Mouse (Mus musculus) thymus, postnatal 0 days (tissue): ENCODE results near the gene Arhgef12. TPM values are rescaled to one million over a fixed set of nuclear protein-coding genes. Genes with fewer than 3 reads are reported as not detected.

Experiments
- DNase-seq: peaks from one replicate; pipeline ENCODE4 v3.0.0-alpha.2; 2015; ENCODE audit warnings: low spot score
- polyA plus RNA-seq: library from polyadenylated mRNA; unstranded; fragments of >200 nt; fragmentation: Nextera tagmentation; extraction: Ambion mirVana; gene quantifications from 2 replicates; pipeline ENCODE4 v1.2.1, GENCODE M21; 2015

Arhgef12 gene
- polyA plus RNA-seq, 1 experiment from 2014 or later = 3.1 TPM

DNA sequence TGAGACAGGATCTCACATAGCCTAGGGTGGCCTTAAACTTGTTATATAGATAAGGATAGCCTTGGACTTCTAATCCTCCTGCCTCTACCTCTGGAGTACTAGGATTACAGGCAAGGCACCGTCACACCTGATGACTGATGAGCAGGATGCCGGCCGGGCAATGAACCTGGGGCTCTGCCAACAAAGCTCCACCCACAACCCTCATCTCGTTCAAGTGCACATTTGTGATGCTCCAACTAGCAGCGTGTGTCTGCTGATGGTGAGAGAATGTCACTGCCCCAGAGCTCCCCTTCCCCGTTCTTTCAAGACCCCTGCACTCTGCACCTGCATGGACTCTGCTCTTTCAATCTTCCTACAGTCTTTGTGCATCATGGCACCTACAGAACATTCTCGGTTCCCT is 174.9 kb downstream of the Arhgef12 start:
- DNase-seq = no peak

DNA sequence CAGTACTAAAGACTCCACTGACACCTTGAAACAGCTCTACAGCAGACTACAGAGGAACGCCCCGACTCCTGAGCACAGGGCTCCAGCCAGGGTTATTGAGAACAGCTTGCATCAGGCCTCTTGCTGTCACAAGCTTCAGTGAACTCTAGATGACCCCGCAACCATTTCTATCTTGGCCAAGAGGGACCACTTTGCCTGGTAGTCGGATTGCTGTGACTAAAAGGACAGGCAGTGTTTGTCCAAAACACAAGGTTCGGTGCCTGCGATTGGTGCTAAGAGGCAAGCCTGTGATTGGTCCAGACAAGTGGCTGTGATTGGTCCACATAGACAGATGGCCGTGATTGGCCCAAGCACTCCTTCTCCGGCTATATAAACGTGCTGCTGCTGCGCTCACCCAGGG is 179.5 kb downstream of the Arhgef12 start:
- DNase-seq = no peak

- DNase-seq = no peak
Observed at GRCm38 (mm10) chr9:42926564-42926963, 180.5 kb downstream of the Arhgef12 start.

DNA sequence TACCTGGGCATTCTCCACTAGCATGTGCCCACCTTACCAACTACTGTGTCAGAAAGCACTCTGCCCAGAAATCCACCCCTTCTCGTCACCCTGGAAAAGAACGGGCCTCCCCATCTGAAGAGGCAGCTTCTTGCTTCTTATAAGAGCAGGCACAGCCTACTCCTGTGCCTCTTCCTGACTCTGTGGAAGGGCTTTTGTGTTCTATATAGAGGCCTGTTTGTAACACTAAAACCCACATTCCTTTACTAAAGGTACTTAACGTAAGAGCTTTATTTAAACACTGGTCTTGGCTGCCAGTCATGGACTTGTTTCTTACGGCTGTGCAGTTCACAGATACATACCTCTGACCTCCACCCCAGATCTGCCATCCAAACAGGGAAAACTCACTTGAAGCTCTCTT is 185.2 kb downstream of the Arhgef12 start:
- DNase-seq = no peak

- no peak for DNase-seq
Observed at GRCm38 (mm10) chr9:42920190-42920589, 186.8 kb downstream of the Arhgef12 start.

GRCm38 (mm10) chr9:42917911-42918310 is 189.1 kb downstream of the Arhgef12 start:
- DNase-seq = no peak

Other genes with a start within 250 kb of the Arhgef12 start
- gene Grik4, start 162.7 kb downstream of the Arhgef12 start, polyA plus RNA-seq = 0.10 and 0.13 TPM in 2 replicates
- gene Tmem136, start 9.3 kb upstream of the Arhgef12 start, polyA plus RNA-seq = 0.29 and 1.1 TPM in 2 replicates
- 1.9 and 2.4 TPM in 2 replicates for gene Pou2f3, start 103.1 kb upstream of the Arhgef12 start, polyA plus RNA-seq
- 11.7 and 12.6 TPM in 2 replicates for gene Oaf, start 132.7 kb upstream of the Arhgef12 start, polyA plus RNA-seq
- 54.0 and 60.0 TPM in 2 replicates for gene Trim29, start 203.6 kb upstream of the Arhgef12 start, polyA plus RNA-seq